Mouse (Mus musculus) cerebellum, adult 11-12 months (tissue): ENCODE measurements around the gene Stpg2.
"Not testable (repeated sequence)": the region's sequence is repeated elsewhere in the genome, so short reads cannot be mapped to it uniquely, and the experiment has no call there.

Source experiments
- DNase-seq: peaks from one replicate; pipeline ENCODE4 v3.0.0; 2022

Gene Stpg2

GRCm38 (mm10) chr3:139495939-139496338 is 290.4 kb downstream of the Stpg2 start:
- DNase-seq: no peak

- DNase-seq: no peak
Measured at GRCm38 (mm10) chr3:139502216-139502615, 296.7 kb downstream of the Stpg2 start.

GRCm38 (mm10) chr3:139509275-139509985 is 303.9 kb downstream of the Stpg2 start:
- peak; percentile 28 for DNase-seq

GRCm38 (mm10) chr3:139578496-139578895 is 373.0 kb downstream of the Stpg2 start:
- no peak for DNase-seq

- no peak for DNase-seq
Measured at GRCm38 (mm10) chr3:139581298-139581697, 375.8 kb downstream of the Stpg2 start.

- no peak for DNase-seq
Measured at GRCm38 (mm10) chr3:139599508-139599907, 394.0 kb downstream of the Stpg2 start.

- not testable (repeated sequence) for DNase-seq
Measured at GRCm38 (mm10) chr3:139608267-139608666, 402.8 kb downstream of the Stpg2 start.

GRCm38 (mm10) chr3:139614641-139615040 is 409.1 kb downstream of the Stpg2 start:
- no peak for DNase-seq

- no peak for DNase-seq
Measured at GRCm38 (mm10) chr3:139615791-139616190, 410.3 kb downstream of the Stpg2 start.

- DNase-seq: no peak
Measured at GRCm38 (mm10) chr3:139637887-139638286, 432.4 kb downstream of the Stpg2 start.

- DNase-seq: no peak
Measured at GRCm38 (mm10) chr3:139651505-139651904, 446.0 kb downstream of the Stpg2 start.

- DNase-seq: no peak
Measured at GRCm38 (mm10) chr3:139659416-139659815, 453.9 kb downstream of the Stpg2 start.

GRCm38 (mm10) chr3:139662241-139662640 is 456.7 kb downstream of the Stpg2 start:
- no peak for DNase-seq

- no peak for DNase-seq
Measured at GRCm38 (mm10) chr3:139663712-139664245, 458.3 kb downstream of the Stpg2 start.

- DNase-seq: no peak
Measured at GRCm38 (mm10) chr3:139665047-139665446, 459.6 kb downstream of the Stpg2 start.

- DNase-seq: no peak
Measured at GRCm38 (mm10) chr3:139676192-139676591, 470.7 kb downstream of the Stpg2 start.

- peak; percentile 35 for DNase-seq
Measured at GRCm38 (mm10) chr3:139676723-139677122, 471.2 kb downstream of the Stpg2 start.

- DNase-seq: not testable (repeated sequence)
Measured at GRCm38 (mm10) chr3:139704238-139704637, 498.7 kb downstream of the Stpg2 start.

- DNase-seq: not testable (repeated sequence)
Measured at GRCm38 (mm10) chr3:139707396-139707795, 501.9 kb downstream of the Stpg2 start.

- no peak for DNase-seq
Measured at GRCm38 (mm10) chr3:139709794-139710193, 504.3 kb downstream of the Stpg2 start.

- no peak for DNase-seq
Measured at GRCm38 (mm10) chr3:139728751-139729150, 523.3 kb downstream of the Stpg2 start.

GRCm38 (mm10) chr3:139729248-139729647 is 523.8 kb downstream of the Stpg2 start:
- no peak for DNase-seq

- no peak for DNase-seq
Measured at GRCm38 (mm10) chr3:139733156-139733555, 527.7 kb downstream of the Stpg2 start.

GRCm38 (mm10) chr3:139739388-139739787 is 533.9 kb downstream of the Stpg2 start:
- no peak for DNase-seq
